Mouse (Mus musculus): Measurements from ENCODE around the gene Pdxp. TPM values are rescaled to one million over a fixed set of nuclear protein-coding genes. Genes with fewer than 3 reads are reported as not detected.

Pdxp gene
- total and polyA plus RNA-seq, 3 experiments, result 2.8 to 9.8 (median 5.4) TPM

DNA sequence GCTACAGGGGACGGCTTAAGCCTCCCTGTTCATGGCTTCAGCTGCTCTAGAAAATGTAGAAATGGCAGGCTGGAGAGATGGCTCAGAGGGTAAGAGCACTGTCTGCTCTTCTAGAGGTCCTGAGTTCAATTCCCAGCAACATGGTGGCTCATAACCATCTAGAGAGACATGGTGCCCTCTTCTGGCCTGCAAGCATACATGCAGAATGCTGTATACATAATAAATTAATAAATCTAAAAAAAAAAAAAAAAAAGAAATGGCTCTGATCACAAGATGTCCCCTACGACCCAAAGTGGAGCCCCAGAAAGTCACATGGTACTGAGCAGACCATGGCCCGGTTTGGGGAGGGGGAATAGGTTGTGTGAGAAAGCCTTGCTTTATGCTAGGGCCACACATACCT, 41.9 kb downstream of the Pdxp start:
- in situ Hi-C loops (cut with MboI; ENCODE audit: low pct_ligation_motif_present, low pct_unique_long_range_greater_than_20kb, low sequenced_read_pairs) (no loop called here), dilution Hi-C loops (cut with MboI; ENCODE audit: extremely low pct_ligation_motif_present, extremely low pct_unique_long_range_greater_than_20kb, low sequenced_read_pairs) (no loop called here)
- H3K27ac ChIP-seq (ENCODE audit: insufficient read depth, low read depth), result no peak overlapping the region
- H3K4me3 ChIP-seq (replicated peaks in 1 of 3; ENCODE audit: low read depth in 2 of 3, low read length in 2 of 3, poor library complexity in 1 of 3), result no peak overlapping the region
- no peaks in the 10 kb centered on the region for H3K36me3 ChIP-seq (replicated peaks in 1 of 2; ENCODE audit: control insufficient read depth in 1 of 2, insufficient read depth in 1 of 2, low read length in 1 of 2)
- DNase-seq (ENCODE audit: extremely low read depth), result no peak
- H3K79me2 ChIP-seq (replicated peaks; ENCODE audit: control insufficient read depth, extremely low read depth, insufficient read depth, poor library complexity, severe bottlenecking), result no peaks in the 10 kb centered on the region
- peaks cover 2% of the 10 kb centered on the region for H3K9me3 ChIP-seq (replicated peaks; ENCODE audit: low read length)
- H3K9ac ChIP-seq (ENCODE audit: insufficient read depth, low read depth), result no peak overlapping the region
- peaks cover 10% of the 10 kb centered on the region for H3K27me3 ChIP-seq (replicated peaks)
- H3K4me2 ChIP-seq (ENCODE audit: insufficient read depth, low read depth, poor library complexity, severe bottlenecking), result no peak overlapping the region
- peaks cover 3 to 12% of the 10 kb centered on the region in 2 experiments; a peak in 1 of 4 replicates for H3K4me1 ChIP-seq (ENCODE audit: control insufficient read depth in 1 of 2, insufficient read depth in 2 of 2)
- TF ChIP-seq ZNF384 (IDR thresholded peaks at IDR 0.05; ENCODE audit: low read depth, low read length), result peak; percentile 57
- no peak for TF ChIP-seq NELFE (IDR thresholded peaks at IDR 0.05; ENCODE audit: low read depth, low read length)
- TF ChIP-seq POLR2AphosphoS2 (IDR thresholded peaks at IDR 0.05; ENCODE audit: low read depth, low read length), result no peak
- TF ChIP-seq HCFC1 (IDR thresholded peaks at IDR 0.05; ENCODE audit: low read depth, low read length), result no peak
- peak in 1 of 2 experiments; percentile 32; a peak in 2 of 4 replicates for TF ChIP-seq CTCF (conservative IDR thresholded peaks at IDR 0.05 in 1 of 2, IDR thresholded peaks at IDR 0.05 in 1 of 2; ENCODE audit: low read depth in 2 of 2, low read length in 2 of 2)
- TF ChIP-seq ZC3H11A (IDR thresholded peaks at IDR 0.05; ENCODE audit: low read depth, low read length), result no peak
- TF ChIP-seq EP300 (IDR thresholded peaks at IDR 0.05; ENCODE audit: low read length), result no peak
- TF ChIP-seq POLR2A (IDR thresholded peaks at IDR 0.05; ENCODE audit: low read depth, low read length), result no peak
- no peak for TF ChIP-seq SIN3A (IDR thresholded peaks at IDR 0.05; ENCODE audit: low read length)
- TF ChIP-seq JUND (conservative IDR thresholded peaks at IDR 0.05; ENCODE audit: low read depth, low read length), result no peak
- TF ChIP-seq CHD1 (IDR thresholded peaks at IDR 0.05; ENCODE audit: low read depth, low read length), result no peak

DNA sequence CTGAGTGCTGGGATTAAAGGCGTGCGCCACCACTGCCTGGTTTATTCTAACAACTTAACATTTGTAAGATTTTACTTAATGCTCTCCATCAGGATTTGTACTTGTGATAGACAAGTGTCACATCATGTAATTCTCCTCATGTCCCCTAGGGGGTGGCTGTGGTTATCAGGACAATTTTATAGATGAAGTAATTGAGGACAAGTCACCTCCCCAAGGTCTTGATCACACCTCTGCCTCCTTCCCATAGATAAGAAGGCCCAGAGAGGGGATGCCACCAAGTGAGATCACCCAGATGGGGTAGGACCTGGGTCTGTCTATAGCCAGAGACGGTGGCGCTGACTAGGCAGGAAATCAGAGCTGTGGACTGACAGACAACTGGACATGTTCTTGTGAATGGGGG, 42.6 kb downstream of the Pdxp start:
- peaks cover 12% of the 10 kb centered on the region for H3K27me3 ChIP-seq (replicated peaks)
- H3K79me2 ChIP-seq (replicated peaks; ENCODE audit: control insufficient read depth, extremely low read depth, insufficient read depth, poor library complexity, severe bottlenecking), result no peaks in the 10 kb centered on the region
- no peak overlapping the region for H3K27ac ChIP-seq (ENCODE audit: insufficient read depth, low read depth)
- no peak overlapping the region for H3K4me3 ChIP-seq (replicated peaks in 1 of 3; ENCODE audit: low read depth in 2 of 3, low read length in 2 of 3, poor library complexity in 1 of 3)
- in situ Hi-C loops (cut with MboI; ENCODE audit: low pct_ligation_motif_present, low pct_unique_long_range_greater_than_20kb, low sequenced_read_pairs) (no loop called here), dilution Hi-C loops (cut with MboI; ENCODE audit: extremely low pct_ligation_motif_present, extremely low pct_unique_long_range_greater_than_20kb, low sequenced_read_pairs) (no loop called here)
- peak; percentile 26 for DNase-seq (ENCODE audit: extremely low read depth)
- no peak overlapping the region for H3K9ac ChIP-seq (ENCODE audit: insufficient read depth, low read depth)
- TF ChIP-seq TCF12 (IDR thresholded peaks at IDR 0.05; ENCODE audit: low read depth, low read length) (no peak), NELFE (IDR thresholded peaks at IDR 0.05; ENCODE audit: low read depth, low read length) (no peak), MAZ (IDR thresholded peaks at IDR 0.05; ENCODE audit: low read depth, low read length) (no peak), EP300 (IDR thresholded peaks at IDR 0.05; ENCODE audit: low read length) (no peak), MAFK (IDR thresholded peaks at IDR 0.05; ENCODE audit: insufficient replicate concordance, low read length) (peak; percentile 75; the same call in 1 of the 2 replicates), HCFC1 (IDR thresholded peaks at IDR 0.05; ENCODE audit: low read depth, low read length) (no peak), MYC (IDR thresholded peaks at IDR 0.05; ENCODE audit: low read depth, low read length) (no peak), POLR2A (IDR thresholded peaks at IDR 0.05; ENCODE audit: low read depth, low read length) (no peak), IRF4 (IDR thresholded peaks at IDR 0.05; ENCODE audit: low read depth, low read length) (no peak), CTCF (conservative IDR thresholded peaks at IDR 0.05 in 1 of 2, IDR thresholded peaks at IDR 0.05 in 1 of 2; ENCODE audit: low read depth in 2 of 2, low read length in 2 of 2) (peak; percentile 57 to 63), TBP (conservative IDR thresholded peaks at IDR 0.05; ENCODE audit: low read depth, low read length) (no peak), ZC3H11A (IDR thresholded peaks at IDR 0.05; ENCODE audit: low read depth, low read length) (no peak), SIN3A (IDR thresholded peaks at IDR 0.05; ENCODE audit: low read length) (no peak), SMC3 (IDR thresholded peaks at IDR 0.05; ENCODE audit: low read depth, low read length) (peak; percentile 30; the same call in 1 of the 2 replicates), NRF1 (IDR thresholded peaks at IDR 0.05; ENCODE audit: low read depth, low read length) (no peak), PAX5 (IDR thresholded peaks at IDR 0.05; ENCODE audit: low read length) (no peak), USF2 (conservative IDR thresholded peaks at IDR 0.05; ENCODE audit: low read depth, low read length) (no peak), BHLHE40 (IDR thresholded peaks at IDR 0.05; ENCODE audit: low read depth, low read length) (no peak)
- no peak overlapping the region for H3K4me2 ChIP-seq (ENCODE audit: insufficient read depth, low read depth, poor library complexity, severe bottlenecking)
- H3K36me3 ChIP-seq (replicated peaks in 1 of 2; ENCODE audit: control insufficient read depth in 1 of 2, insufficient read depth in 1 of 2, low read length in 1 of 2), result no peaks in the 10 kb centered on the region
- H3K9me3 ChIP-seq (replicated peaks; ENCODE audit: low read length), result peaks cover 2% of the 10 kb centered on the region
- peaks cover 3 to 12% of the 10 kb centered on the region in 2 experiments; a peak in 1 of 4 replicates for H3K4me1 ChIP-seq (ENCODE audit: control insufficient read depth in 1 of 2, insufficient read depth in 2 of 2)
